Mouse (Mus musculus) C2C12 (cell line): ENCODE results near the gene Qrich2. TPM values are rescaled to one million over a fixed set of nuclear protein-coding genes. Genes with fewer than 3 reads are reported as not detected.

Source experiments
- H3K27me3 ChIP-seq: one replicate; pipeline ENCODE4 v1.6.1; 2011; ENCODE audit not compliant: control insufficient read depth, insufficient read depth, insufficient read length
- H3K36me3 ChIP-seq: one replicate; pipeline ENCODE4 v1.6.1; 2011; ENCODE audit not compliant: control insufficient read depth, insufficient read depth
- H3K4me3 ChIP-seq: one replicate; pipeline ENCODE4 v1.5.1; 2011; ENCODE audit warnings: mild to moderate bottlenecking, control low read depth; ENCODE audit not compliant: poor library complexity, insufficient read depth, severe bottlenecking
- H3K79me2 ChIP-seq: one replicate; pipeline ENCODE4 v1.6.1; 2011; ENCODE audit not compliant: control insufficient read depth, insufficient read depth
- H3K79me3 ChIP-seq: one replicate; pipeline ENCODE4 v1.6.1; 2011; ENCODE audit warnings: low read depth, control low read depth
- H3ac ChIP-seq: one replicate; pipeline ENCODE3; 2011; ENCODE audit warnings: low read depth; ENCODE audit not compliant: control insufficient read depth, insufficient read length
- CEBPB ChIP-seq: IDR thresholded peaks from one replicate; pipeline ENCODE4 v1.6.1; 2011; ENCODE audit warnings: low read depth, mild to moderate bottlenecking, control low read depth, moderate library complexity
- CTCF ChIP-seq: IDR thresholded peaks from one replicate; pipeline ENCODE4 v1.5.1; 2011; ENCODE audit not compliant: control insufficient read depth, insufficient read depth, insufficient read length
- FOSL1 ChIP-seq: IDR thresholded peaks from one replicate; pipeline ENCODE4 v1.8.0; 2011; ENCODE audit warnings: mild to moderate bottlenecking, low read length; ENCODE audit not compliant: poor library complexity, insufficient read depth, severe bottlenecking
- MAX ChIP-seq: IDR thresholded peaks from one replicate; pipeline ENCODE4 v1.6.1; 2011; ENCODE audit warnings: mild to moderate bottlenecking, control low read depth
- MYOD1 ChIP-seq: IDR thresholded peaks from one replicate; pipeline ENCODE4 v1.6.1; 2011; ENCODE audit warnings: low read depth; ENCODE audit not compliant: control insufficient read depth, insufficient read length
- MYOG ChIP-seq: IDR thresholded peaks from one replicate; pipeline ENCODE4 v1.6.1; 2011; ENCODE audit not compliant: control insufficient read depth, insufficient read length; ENCODE audit errors: extremely low read depth
- USF1 ChIP-seq: IDR thresholded peaks from one replicate; pipeline ENCODE4 v1.6.1; 2011; ENCODE audit warnings: low read depth, mild to moderate bottlenecking, control low read depth, moderate library complexity
- long read RNA-seq, 2 experiments: library from polyadenylated mRNA; unstranded; transcript quantifications; one replicate each; pipeline ENCODE4 v2.0.0; 2019 to 2020
- polyA plus RNA-seq: library from polyadenylated mRNA; unstranded; fragments of >200 nt; fragmentation: generic; extraction: Trizol; gene quantifications from one replicate; pipeline ENCODE4 v1.2.1, GENCODE M21; 2012; ENCODE audit warnings: missing spikeins

Qrich2 gene
- polyA plus RNA-seq, result 0.04 TPM
- long read RNA-seq, experiment 1, result 0 reads
- long read RNA-seq, experiment 2, result 0 reads

GRCm38 (mm10) chr11:116466141-116466540, at the start of gene Qrich2:
TSS of gene Qrich2 (minus strand) at chr11:116466241.
- TF ChIP-seq CEBPB, result no peak
- no peak for TF ChIP-seq MAX

DNA sequence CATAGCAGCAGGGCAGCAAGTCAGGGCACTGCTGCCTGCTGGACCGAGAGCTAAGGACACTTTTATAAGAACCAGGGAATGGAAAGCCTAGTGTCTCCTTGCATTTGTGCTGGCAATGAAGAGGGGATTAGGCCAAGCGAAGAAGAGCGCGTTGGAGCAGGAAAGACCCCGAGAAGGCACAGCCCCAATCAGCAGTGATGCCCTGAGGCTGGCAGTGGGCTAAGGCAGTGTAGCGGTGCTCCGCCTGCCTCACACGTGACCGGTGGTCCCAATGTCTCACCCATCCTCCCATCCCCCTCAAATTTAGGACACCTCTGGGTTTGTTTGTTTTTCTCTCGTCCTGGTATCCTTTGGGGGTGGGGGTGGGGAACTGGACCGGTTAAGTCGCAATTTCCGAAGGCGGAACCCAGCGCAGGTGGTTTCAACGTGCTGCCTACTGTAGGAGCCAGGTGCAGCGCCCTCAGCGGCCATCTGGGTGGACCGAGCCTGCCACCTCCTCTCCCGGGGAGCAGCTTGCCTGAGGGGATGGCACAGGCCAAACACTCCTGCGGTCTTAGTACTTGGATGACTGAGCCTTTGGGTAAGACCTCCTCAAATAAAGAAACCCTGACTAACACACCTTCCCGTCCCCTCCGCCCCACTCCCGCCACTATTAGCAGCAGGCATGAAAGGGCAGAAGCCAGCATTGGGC, 49.4 kb upstream of the Qrich2 start:
- H3K4me3 ChIP-seq, result no peak overlapping the region

More at GRCm38 (mm10) chr11:116466141-116466540, at the start of gene Qrich2:
- peaks cover 16% of the 10 kb centered on the region for H3K36me3 ChIP-seq
- no peaks in the 10 kb centered on the region for H3K79me2 ChIP-seq
- no peaks in the 10 kb centered on the region for H3K27me3 ChIP-seq
- no peak within 1 kb of the TSS for H3ac ChIP-seq
- no peak within 1 kb of the TSS for H3K4me3 ChIP-seq
- no peaks in the 10 kb centered on the region for H3K79me3 ChIP-seq

GRCm38 (mm10) chr11:116513531-116514038, 47.5 kb upstream of the Qrich2 start:
- no peak overlapping the region for H3K4me3 ChIP-seq
- no peak for TF ChIP-seq MYOG
- no peak for TF ChIP-seq CTCF
- no peak for TF ChIP-seq MYOD1
- TF ChIP-seq USF1, result no peak
- no peak for TF ChIP-seq FOSL1
- no peak for TF ChIP-seq CEBPB
- no peak for TF ChIP-seq MAX

More for the DNA sequence above, 49.4 kb upstream of the Qrich2 start:
- Histone ChIP-seq H3K79me2 (no peaks in the 10 kb centered on the region), H3K36me3 (no peaks in the 10 kb centered on the region), H3ac (no peak overlapping the region), H3K27me3 (no peaks in the 10 kb centered on the region), H3K79me3 (no peaks in the 10 kb centered on the region)
- no peak for TF ChIP-seq USF1
- TF ChIP-seq MYOD1, result no peak
- no peak for TF ChIP-seq FOSL1
- TF ChIP-seq CTCF, result no peak
- TF ChIP-seq MAX, result no peak
- no peak for TF ChIP-seq MYOG
- no peak for TF ChIP-seq CEBPB

GRCm38 (mm10) chr11:116512987-116513386, 46.9 kb upstream of the Qrich2 start:
- no peak overlapping the region for H3K4me3 ChIP-seq
- no peaks in the 10 kb centered on the region for H3K27me3 ChIP-seq
- TF ChIP-seq CEBPB (no peak), FOSL1 (no peak), CTCF (no peak), MAX (no peak), MYOG (no peak), USF1 (no peak), MYOD1 (no peak)
- no peaks in the 10 kb centered on the region for H3K79me2 ChIP-seq
- H3K79me3 ChIP-seq, result no peaks in the 10 kb centered on the region
- H3ac ChIP-seq, result no peak overlapping the region
- H3K36me3 ChIP-seq, result no peaks in the 10 kb centered on the region

More at GRCm38 (mm10) chr11:116513531-116514038, 47.5 kb upstream of the Qrich2 start:
- Histone ChIP-seq H3K36me3 (no peaks in the 10 kb centered on the region), H3K79me3 (no peaks in the 10 kb centered on the region), H3ac (no peak overlapping the region), H3K27me3 (no peaks in the 10 kb centered on the region), H3K79me2 (no peaks in the 10 kb centered on the region)

GRCm38 (mm10) chr11:116512154-116512553, 46.1 kb upstream of the Qrich2 start:
- Histone ChIP-seq H3K79me2 (no peaks in the 10 kb centered on the region), H3K27me3 (no peaks in the 10 kb centered on the region), H3K79me3 (no peaks in the 10 kb centered on the region), H3ac (no peak overlapping the region), H3K36me3 (no peaks in the 10 kb centered on the region), H3K4me3 (no peak overlapping the region)
- TF ChIP-seq FOSL1 (no peak), MYOG (no peak), CEBPB (no peak), CTCF (no peak), MYOD1 (no peak), USF1 (no peak), MAX (no peak)

DNA sequence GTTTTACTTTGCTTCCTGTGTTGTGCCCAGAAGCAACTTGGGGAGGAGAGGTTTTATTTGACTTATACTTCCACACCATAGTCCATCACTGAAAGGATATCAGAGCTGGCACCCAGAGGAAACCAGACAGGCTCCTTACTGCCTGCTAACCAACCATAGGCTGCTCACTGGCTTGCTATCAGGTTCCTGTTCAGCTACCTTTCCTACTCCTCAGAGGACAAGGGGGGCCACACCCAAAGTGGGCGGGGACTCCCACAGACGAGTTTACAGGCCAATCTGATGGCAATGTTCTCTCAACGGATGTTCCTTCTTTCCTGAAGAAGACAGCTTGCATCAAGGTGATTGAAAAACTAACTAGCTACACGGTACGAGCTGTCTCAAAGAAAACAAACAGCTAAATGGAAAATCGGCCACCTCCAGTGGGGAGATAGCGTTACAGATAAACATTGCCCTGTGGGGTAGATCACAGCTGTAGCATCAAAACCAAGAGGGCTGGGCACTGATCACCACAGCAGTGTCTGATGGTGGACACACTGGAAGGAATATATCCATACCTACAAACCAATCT, 45.3 kb upstream of the Qrich2 start:
- H3K79me3 ChIP-seq, result no peaks in the 10 kb centered on the region
- H3K36me3 ChIP-seq, result no peaks in the 10 kb centered on the region
- no peaks in the 10 kb centered on the region for H3K79me2 ChIP-seq
- no peaks in the 10 kb centered on the region for H3K27me3 ChIP-seq
- H3ac ChIP-seq, result no peak overlapping the region
- no peak overlapping the region for H3K4me3 ChIP-seq
- TF ChIP-seq FOSL1, result no peak
- TF ChIP-seq CEBPB, result no peak
- TF ChIP-seq CTCF, result no peak
- TF ChIP-seq USF1, result no peak
- TF ChIP-seq MYOD1, result no peak
- no peak for TF ChIP-seq MYOG
- no peak for TF ChIP-seq MAX
